Mouse (Mus musculus): ENCODE data around the gene Vmn1r32. TPM values are rescaled to one million over a fixed set of nuclear protein-coding genes. Genes with fewer than 3 reads are reported as not detected.

The Vmn1r32 gene
- not detected in 2 replicates for polyA plus RNA-seq (2014; fragmentation: Nextera tagmentation; extraction: Ambion mirVana)

- Histone ChIP-seq H3K27ac (ENCODE audit: low read depth, low read length) (no peak within 1 kb of the TSS), H3K36me3 (ENCODE audit: control insufficient read depth, insufficient read depth, low read length) (no peaks in the 10 kb centered on the region), H3K4me3 (ENCODE audit: low read depth, low read length) (no peak within 1 kb of the TSS), H3K9me3 (ENCODE audit: control insufficient read depth, low read length) (no peaks in the 10 kb centered on the region), H3K4me2 (ENCODE audit: low read depth, low read length) (no peak within 1 kb of the TSS), H3K4me1 (ENCODE audit: control insufficient read depth, insufficient read depth, low read length) (no peaks in the 10 kb centered on the region), H3K9ac (replicated peaks; ENCODE audit: low read depth, low read length) (no peak within 1 kb of the TSS), H3K27me3 (ENCODE audit: control insufficient read depth, insufficient read depth, low read length) (no peaks in the 10 kb centered on the region)
- ATAC-seq (ENCODE audit: low read depth): no peak
- 89% methylated on average over 1 of the region's 1 CpGs for WGBS
Measured at GRCm38 (mm10) chr6:66559996-66560395, at the start of gene Vmn1r32. Gene Vmn1r32 (minus strand): TSS chr6:66560096.

- H3K4me2 ChIP-seq (ENCODE audit: low read depth, low read length): no peak overlapping the region
- H3K27ac ChIP-seq (ENCODE audit: low read depth, low read length): no peak overlapping the region
- H3K27me3 ChIP-seq (ENCODE audit: control insufficient read depth, insufficient read depth, low read length): no peaks in the 10 kb centered on the region
- H3K9me3 ChIP-seq (ENCODE audit: control insufficient read depth, low read length): no peaks in the 10 kb centered on the region
- H3K4me1 ChIP-seq (ENCODE audit: control insufficient read depth, insufficient read depth, low read length): no peaks in the 10 kb centered on the region
- no peak overlapping the region for H3K4me3 ChIP-seq (ENCODE audit: low read depth, low read length)
- ATAC-seq (ENCODE audit: low read depth): no peak
- H3K9ac ChIP-seq (replicated peaks; ENCODE audit: low read depth, low read length): no peak overlapping the region
- H3K36me3 ChIP-seq (ENCODE audit: control insufficient read depth, insufficient read depth, low read length): no peaks in the 10 kb centered on the region
Measured at GRCm38 (mm10) chr6:66595804-66596203, 35.9 kb upstream of the Vmn1r32 start.

GRCm38 (mm10) chr6:66535966-66536365, 23.9 kb downstream of the Vmn1r32 start:
- Histone ChIP-seq H3K4me3 (ENCODE audit: low read depth, low read length) (peak overlapping the region; percentile 46), H3K27ac (ENCODE audit: low read depth, low read length) (no peak overlapping the region), H3K9ac (replicated peaks; ENCODE audit: low read depth, low read length) (peak overlapping the region; percentile 52), H3K36me3 (ENCODE audit: control insufficient read depth, insufficient read depth, low read length) (no peaks in the 10 kb centered on the region), H3K27me3 (ENCODE audit: control insufficient read depth, insufficient read depth, low read length) (no peaks in the 10 kb centered on the region), H3K9me3 (ENCODE audit: control insufficient read depth, low read length) (no peaks in the 10 kb centered on the region), H3K4me1 (ENCODE audit: control insufficient read depth, insufficient read depth, low read length) (peaks cover 4% of the 10 kb centered on the region; the same call in 1 of the 2 replicates), H3K4me2 (ENCODE audit: low read depth, low read length) (peak overlapping the region; percentile 73)
- WGBS: 21% methylated on average over 7 of the region's 7 CpGs
- no peak for ATAC-seq (ENCODE audit: low read depth)

- under 1% methylated on average over 57 of the region's 57 CpGs for WGBS
- Histone ChIP-seq H3K4me1 (ENCODE audit: control insufficient read depth, insufficient read depth, low read length) (peaks cover 4% of the 10 kb centered on the region; the same call in 1 of the 2 replicates), H3K9me3 (ENCODE audit: control insufficient read depth, low read length) (no peaks in the 10 kb centered on the region), H3K27ac (ENCODE audit: low read depth, low read length) (peak within 1 kb of the TSS; percentile 67), H3K9ac (replicated peaks; ENCODE audit: low read depth, low read length) (peak within 1 kb of the TSS; percentile 52), H3K4me2 (ENCODE audit: low read depth, low read length) (peak within 1 kb of the TSS; percentile 73), H3K36me3 (ENCODE audit: control insufficient read depth, insufficient read depth, low read length) (no peaks in the 10 kb centered on the region), H3K4me3 (ENCODE audit: low read depth, low read length) (peak within 1 kb of the TSS; percentile 46), H3K27me3 (ENCODE audit: control insufficient read depth, insufficient read depth, low read length) (no peaks in the 10 kb centered on the region)
- peak; percentile 99 for ATAC-seq (ENCODE audit: low read depth)
Measured at GRCm38 (mm10) chr6:66535028-66535862, 24.7 kb downstream of the Vmn1r32 start, which contains the start of gene Mad2l1. Gene Mad2l1 (plus strand): TSS chr6:66535390.

GRCm38 (mm10) chr6:66534366-66534941, 25.4 kb downstream of the Vmn1r32 start:
- Histone ChIP-seq H3K4me1 (ENCODE audit: control insufficient read depth, insufficient read depth, low read length) (peaks cover 4% of the 10 kb centered on the region; the same call in 1 of the 2 replicates), H3K27ac (ENCODE audit: low read depth, low read length) (peak overlapping the region; percentile 67), H3K9ac (replicated peaks; ENCODE audit: low read depth, low read length) (peak overlapping the region; percentile 37; the same call in 1 of the 2 replicates), H3K4me3 (ENCODE audit: low read depth, low read length) (peak overlapping the region; percentile 46), H3K4me2 (ENCODE audit: low read depth, low read length) (peak overlapping the region; percentile 73), H3K9me3 (ENCODE audit: control insufficient read depth, low read length) (no peaks in the 10 kb centered on the region), H3K27me3 (ENCODE audit: control insufficient read depth, insufficient read depth, low read length) (no peaks in the 10 kb centered on the region), H3K36me3 (ENCODE audit: control insufficient read depth, insufficient read depth, low read length) (no peaks in the 10 kb centered on the region)
- ATAC-seq (ENCODE audit: low read depth): no peak; the same call in 1 of the 2 replicates
- WGBS: 83% methylated on average over 5 of the region's 5 CpGs

- no peak for ATAC-seq (ENCODE audit: low read depth)
- H3K9ac ChIP-seq (replicated peaks; ENCODE audit: low read depth, low read length): no peak overlapping the region
- H3K27me3 ChIP-seq (ENCODE audit: control insufficient read depth, insufficient read depth, low read length): no peaks in the 10 kb centered on the region
- H3K4me1 ChIP-seq (ENCODE audit: control insufficient read depth, insufficient read depth, low read length): peaks cover 4% of the 10 kb centered on the region; the same call in 1 of the 2 replicates
- H3K9me3 ChIP-seq (ENCODE audit: control insufficient read depth, low read length): no peaks in the 10 kb centered on the region
- WGBS: 20% methylated on average over 3 of the region's 3 CpGs
- H3K4me3 ChIP-seq (ENCODE audit: low read depth, low read length): no peak overlapping the region
- H3K4me2 ChIP-seq (ENCODE audit: low read depth, low read length): no peak overlapping the region
- no peak overlapping the region for H3K27ac ChIP-seq (ENCODE audit: low read depth, low read length)
- H3K36me3 ChIP-seq (ENCODE audit: control insufficient read depth, insufficient read depth, low read length): no peaks in the 10 kb centered on the region
Measured at GRCm38 (mm10) chr6:66533241-66533640, 26.7 kb downstream of the Vmn1r32 start.

- Histone ChIP-seq H3K36me3 (ENCODE audit: control insufficient read depth, insufficient read depth, low read length) (no peaks in the 10 kb centered on the region), H3K9ac (replicated peaks; ENCODE audit: low read depth, low read length) (no peak overlapping the region), H3K4me2 (ENCODE audit: low read depth, low read length) (no peak overlapping the region), H3K4me3 (ENCODE audit: low read depth, low read length) (no peak overlapping the region), H3K27me3 (ENCODE audit: control insufficient read depth, insufficient read depth, low read length) (no peaks in the 10 kb centered on the region), H3K9me3 (ENCODE audit: control insufficient read depth, low read length) (no peaks in the 10 kb centered on the region), H3K4me1 (ENCODE audit: control insufficient read depth, insufficient read depth, low read length) (no peaks in the 10 kb centered on the region), H3K27ac (ENCODE audit: low read depth, low read length) (no peak overlapping the region)
- no peak for ATAC-seq (ENCODE audit: low read depth)
- 95% methylated on average over 10 of the region's 10 CpGs for WGBS
Measured at GRCm38 (mm10) chr6:66528386-66528785, 31.5 kb downstream of the Vmn1r32 start.

GRCm38 (mm10) chr6:66516368-66516767, 43.5 kb downstream of the Vmn1r32 start:
- Histone ChIP-seq H3K9ac (replicated peaks; ENCODE audit: low read depth, low read length) (no peak overlapping the region), H3K9me3 (ENCODE audit: control insufficient read depth, low read length) (no peaks in the 10 kb centered on the region), H3K4me3 (ENCODE audit: low read depth, low read length) (no peak overlapping the region), H3K27ac (ENCODE audit: low read depth, low read length) (no peak overlapping the region), H3K36me3 (ENCODE audit: control insufficient read depth, insufficient read depth, low read length) (no peaks in the 10 kb centered on the region), H3K4me2 (ENCODE audit: low read depth, low read length) (no peak overlapping the region), H3K4me1 (ENCODE audit: control insufficient read depth, insufficient read depth, low read length) (no peaks in the 10 kb centered on the region), H3K27me3 (ENCODE audit: control insufficient read depth, insufficient read depth, low read length) (no peaks in the 10 kb centered on the region)
- 93% methylated on average over 5 of the region's 5 CpGs for WGBS
- no peak for ATAC-seq (ENCODE audit: low read depth)
